In the genomic region with DNA sequence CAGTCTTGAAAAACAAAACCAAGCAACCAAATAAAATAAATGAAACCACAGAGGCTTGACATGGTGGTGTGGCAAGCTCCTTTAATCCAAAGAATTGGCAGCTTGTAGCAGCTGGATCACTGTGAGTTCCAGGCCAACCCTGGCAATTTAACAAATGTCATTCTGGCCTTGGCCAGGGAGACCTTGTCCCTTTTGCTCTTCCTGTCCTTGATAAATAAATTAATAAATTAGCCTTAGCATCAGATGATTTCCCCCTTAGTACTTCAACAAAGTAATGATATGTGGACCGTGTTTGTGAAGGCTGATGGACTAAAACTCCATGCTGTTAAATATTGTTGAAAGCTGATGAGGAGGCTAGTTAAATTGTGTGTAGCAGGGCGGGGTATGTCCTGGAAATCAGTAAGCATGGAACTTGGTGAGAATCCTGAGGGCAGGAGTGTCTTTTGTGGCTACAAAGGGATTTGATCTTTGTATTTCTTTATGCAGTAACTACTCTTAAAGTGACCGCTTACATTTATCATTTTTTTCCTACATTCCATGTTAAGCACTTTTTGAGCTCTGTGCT, we compare ENCODE assay signal across 12 mouse cellular contexts. TPM values are rescaled to one million over a fixed set of nuclear protein-coding genes. Genes with fewer than 3 reads are reported as not detected.
A peak's percentile ranks its signal among the peaks of the same experiment; 100 is the strongest.
DNase-seq lines count a peak whose midpoint lies in the region; ATAC-seq and TF ChIP-seq lines count a peak whose summit lies in the region.
"Had no signal": no experiment of that assay in that cellular context is flagged by ENCODE, and none has a peak within 500 bp of the region (broad histone marks: within the 10 kb centered on the region; RNA-seq: fewer than 3 reads in every experiment).

No protein-coding gene starts in this region.

- intact Hi-C loops in gastrocnemius, postnatal 36 days (cut with DNase I) = no loop called here

- no peaks in the 10 kb centered on the region for H3K9me3 ChIP-seq in kidney, embryonic 15.5 days (replicated peaks)
- no peaks in the 10 kb centered on the region for H3K9me3 ChIP-seq in intestine, postnatal 0 days (ENCODE audit: control insufficient read depth)
- no peaks in the 10 kb centered on the region for H3K9me3 ChIP-seq in hindbrain, embryonic 11.5 days (ENCODE audit: control insufficient read depth, low read length)
- H3K9me3 ChIP-seq: limb, embryonic 13.5 days; neural tube, embryonic 13.5 days had no signal

- peak overlapping the region; percentile 32; the same call in 1 of the 2 replicates for H3K27ac ChIP-seq in kidney, embryonic 15.5 days
- H3K27ac ChIP-seq in intestine, postnatal 0 days (ENCODE audit: low read depth, low read length) = no peak overlapping the region
- no peak overlapping the region for H3K27ac ChIP-seq in hindbrain, embryonic 11.5 days (ENCODE audit: low read depth, low read length)
- no peak overlapping the region for H3K27ac ChIP-seq in thymus, adult 2 months (ENCODE audit: control insufficient read depth, insufficient read depth, low read length)
- H3K27ac ChIP-seq: limb, embryonic 13.5 days; neural tube, embryonic 13.5 days had no signal

- no peak overlapping the region for H3K4me3 ChIP-seq in kidney, embryonic 15.5 days (replicated peaks)
- no peak overlapping the region for H3K4me3 ChIP-seq in intestine, postnatal 0 days (ENCODE audit: low read depth, low read length)
- no peak overlapping the region for H3K4me3 ChIP-seq in hindbrain, embryonic 11.5 days (ENCODE audit: low read depth, low read length)
- H3K4me3 ChIP-seq in thymus, adult 2 months (ENCODE audit: control insufficient read depth, insufficient read depth, low read length) = no peak overlapping the region
- H3K4me3 ChIP-seq: limb, embryonic 13.5 days; neural tube, embryonic 13.5 days had no signal

- peak; percentile 35 for DNase-seq in gastrocnemius, adult 18-20 months (ENCODE audit: low spot score)
- DNase-seq in gastrocnemius, postnatal 36 days = no peak
- DNase-seq in ovary, adult 18-20 months (ENCODE audit: low spot score) = peak; percentile 61
- no peak for DNase-seq in ovary, postnatal 10 days (ENCODE audit: low spot score)
- no peak for DNase-seq in hindbrain, embryonic 11.5 days (ENCODE audit: low spot score)
- DNase-seq in thymus, adult 2 months = no peak
- DNase-seq: B cell, adult 2 months had no signal

- WGBS in kidney, embryonic 15.5 days = 82% methylated on average over 3 of the region's 3 CpGs
- WGBS in intestine, postnatal 0 days = 58% methylated on average over 3 of the region's 3 CpGs
- 98% methylated on average over 3 of the region's 3 CpGs for WGBS in hindbrain, embryonic 11.5 days
- WGBS in thymus, adult 2 months = 99% methylated on average over 3 of the region's 3 CpGs

- peaks cover 19% of the 10 kb centered on the region; the same call in 1 of the 2 replicates for H3K4me1 ChIP-seq in kidney, embryonic 15.5 days
- H3K4me1 ChIP-seq in intestine, postnatal 0 days (replicated peaks; ENCODE audit: control insufficient read depth, insufficient read depth, low read length) = peaks cover 4% of the 10 kb centered on the region; the same call in 1 of the 2 replicates
- H3K4me1 ChIP-seq in hindbrain, embryonic 11.5 days (replicated peaks; ENCODE audit: control insufficient read depth, insufficient read depth, low read length) = no peaks in the 10 kb centered on the region
- H3K4me1 ChIP-seq in thymus, adult 2 months (replicated peaks; ENCODE audit: control insufficient read depth, insufficient read depth, low read length) = no peaks in the 10 kb centered on the region

- H3K27me3 ChIP-seq in kidney, embryonic 15.5 days = no peaks in the 10 kb centered on the region
- H3K27me3 ChIP-seq in intestine, postnatal 0 days (replicated peaks; ENCODE audit: control insufficient read depth, insufficient read depth, low read length) = no peaks in the 10 kb centered on the region
- H3K27me3 ChIP-seq in hindbrain, embryonic 11.5 days (ENCODE audit: control insufficient read depth, insufficient read depth, low read length) = no peaks in the 10 kb centered on the region
- H3K27me3 ChIP-seq in thymus, adult 2 months (ENCODE audit: control insufficient read depth, insufficient read depth, low read length) = no peaks in the 10 kb centered on the region
- H3K27me3 ChIP-seq: limb, embryonic 13.5 days; neural tube, embryonic 13.5 days had no signal

- no peak for ATAC-seq in kidney, embryonic 15.5 days (replicated peaks; ENCODE audit: low FRiP score)
- no peak for ATAC-seq in intestine, postnatal 0 days
- no peak for ATAC-seq in hindbrain, embryonic 11.5 days (ENCODE audit: low FRiP score)

- no peaks in the 10 kb centered on the region for H3K36me3 ChIP-seq in kidney, embryonic 15.5 days
- H3K36me3 ChIP-seq in intestine, postnatal 0 days (ENCODE audit: control insufficient read depth, insufficient read depth) = no peaks in the 10 kb centered on the region
- H3K36me3 ChIP-seq in hindbrain, embryonic 11.5 days (ENCODE audit: control insufficient read depth, insufficient read depth, low read length) = no peaks in the 10 kb centered on the region
- no peaks in the 10 kb centered on the region for H3K36me3 ChIP-seq in thymus, adult 2 months (ENCODE audit: control insufficient read depth, insufficient read depth, low read length)
- H3K36me3 ChIP-seq: limb, embryonic 13.5 days; neural tube, embryonic 13.5 days had no signal

- TF ChIP-seq CTCF in intestine, postnatal 0 days (IDR thresholded peaks at IDR 0.05; ENCODE audit: low read depth) = no peak
- no peak for TF ChIP-seq CTCF in thymus, adult 2 months (IDR thresholded peaks at IDR 0.05; ENCODE audit: borderline replicate concordance, control insufficient read depth, extremely low read depth, insufficient read depth, low read length, poor library complexity)

- no peak overlapping the region for H3K9ac ChIP-seq in kidney, embryonic 15.5 days
- no peak overlapping the region for H3K9ac ChIP-seq in intestine, postnatal 0 days (ENCODE audit: low read depth, low read length)
- no peak overlapping the region for H3K9ac ChIP-seq in hindbrain, embryonic 11.5 days (ENCODE audit: low read depth, low read length)
- H3K9ac ChIP-seq: limb, embryonic 13.5 days; neural tube, embryonic 13.5 days had no signal

- TF ChIP-seq POLR2A in thymus, adult 2 months (IDR thresholded peaks at IDR 0.05; ENCODE audit: control insufficient read depth, extremely low read depth, insufficient read depth, low read length, poor library complexity) = no peak

- H3K4me2 ChIP-seq in kidney, embryonic 15.5 days = no peak overlapping the region
- no peak overlapping the region for H3K4me2 ChIP-seq in intestine, postnatal 0 days (replicated peaks; ENCODE audit: low read depth)
- H3K4me2 ChIP-seq in hindbrain, embryonic 11.5 days (replicated peaks; ENCODE audit: low read depth, low read length) = no peak overlapping the region
- H3K4me2 ChIP-seq: limb, embryonic 13.5 days; neural tube, embryonic 13.5 days had no signal

RNA-seq across cellular contexts. Expression of gene Rabep1, which starts 27.3 kb away (rescaled TPM):
- 10 to 100 TPM; 36.6 to 39.7 TPM for total RNA-seq in gastrocnemius, adult 18-20 months (2021)
- total RNA-seq in gastrocnemius, postnatal 36 days (2021) = 10 to 100 TPM; 27.0 to 31.3 TPM
- 36.5 and 36.8 TPM in 2 replicates for polyA plus RNA-seq in kidney, embryonic 15.5 days (2015; fragmentation: Nextera tagmentation; extraction: Ambion mirVana)
- polyA plus RNA-seq in intestine, postnatal 0 days (2015; fragmentation: Nextera tagmentation; extraction: Ambion mirVana) = 90.9 and 104 TPM in 2 replicates
- polyA plus RNA-seq in hindbrain, embryonic 11.5 days (2014; fragmentation: Nextera tagmentation; extraction: Ambion mirVana) = 43.0 and 48.6 TPM in 2 replicates
- 3.5 and 3.7 TPM in 2 replicates for polyA plus RNA-seq in thymus, adult 2 months (2012; rRNA removed)

RNA-seq across cellular contexts. Expression of gene Scimp, which starts 59.5 kb away (rescaled TPM):
- not detected for total RNA-seq in gastrocnemius, adult 18-20 months (2021)
- not detected for total RNA-seq in gastrocnemius, postnatal 36 days (2021)
- polyA plus RNA-seq in kidney, embryonic 15.5 days (2015; fragmentation: Nextera tagmentation; extraction: Ambion mirVana) = 0.25 TPM in 1 of 2 replicates, not detected in the other
- 1.9 and 2.0 TPM in 2 replicates for polyA plus RNA-seq in intestine, postnatal 0 days (2015; fragmentation: Nextera tagmentation; extraction: Ambion mirVana)
- 0.22 TPM in 1 of 2 replicates, not detected in the other for polyA plus RNA-seq in hindbrain, embryonic 11.5 days (2014; fragmentation: Nextera tagmentation; extraction: Ambion mirVana)
- 2.4 and 3.1 TPM in 2 replicates for polyA plus RNA-seq in thymus, adult 2 months (2012; rRNA removed)
- polyA plus RNA-seq: embryonic facial prominence, embryonic 11.5 days; neural tube, embryonic 13.5 days had no signal

Comparison
In these comparisons a context has a peak if more than half of its experiments do, and no peak if none do; other contexts are left out.
1. DNase-seq: peak in gastrocnemius, adult 18-20 months (single experiment) and ovary, adult 18-20 months (single experiment); none in gastrocnemius, postnatal 36 days (0 of 2), ovary, postnatal 10 days (single experiment), hindbrain, embryonic 11.5 days (single experiment) and thymus, adult 2 months (single experiment).